Mouse (Mus musculus) olfactory bulb, adult 2 months (tissue): Measurements from ENCODE around the gene Prss38.

ENCODE experiments used
- CTCF ChIP-seq: fragments of 200-500 bp; IDR thresholded peaks from 2 replicates; pipeline ENCODE4 v1.5.1; 2012; ENCODE audit warnings: low read depth, mild to moderate bottlenecking, low read length, moderate library complexity; ENCODE audit not compliant: insufficient read depth
- POLR2A ChIP-seq: fragments of 200-500 bp; IDR thresholded peaks from 2 replicates; pipeline ENCODE4 v1.6.1; 2012; ENCODE audit warnings: mild to moderate bottlenecking, low read depth, low read length, moderate library complexity; ENCODE audit not compliant: insufficient read depth

DNA sequence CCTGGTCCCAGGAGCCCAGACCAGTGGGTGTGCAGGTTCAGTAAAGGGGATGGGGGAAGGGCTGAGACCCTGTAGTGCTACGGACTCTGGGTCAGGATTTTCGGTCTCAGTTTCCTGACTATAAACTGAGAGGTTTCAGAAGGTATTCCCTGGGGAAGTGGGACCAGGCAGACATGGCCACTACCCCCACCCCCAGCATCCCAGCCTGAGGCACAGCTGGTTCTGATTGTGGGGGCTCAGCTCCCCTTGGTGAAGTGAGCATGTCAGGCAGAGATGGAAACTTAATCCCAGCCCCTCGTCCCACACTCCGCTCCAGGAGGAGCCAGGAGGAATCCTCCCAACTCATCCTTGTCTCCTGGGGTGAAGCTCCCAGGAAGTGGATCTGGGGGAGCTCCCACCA, 12.0 kb upstream of the Prss38 start:
- TF ChIP-seq CTCF (no peak), POLR2A (no peak)
